Mouse (Mus musculus): ENCODE measurements around the gene Ctps. TPM values are rescaled to one million over a fixed set of nuclear protein-coding genes. Genes with fewer than 3 reads are reported as not detected.
A peak's percentile ranks its signal among the peaks of the same experiment; 100 is the strongest.

Ctps gene
- polyA plus RNA-seq, 1 experiment, result 33.8 TPM

DNA sequence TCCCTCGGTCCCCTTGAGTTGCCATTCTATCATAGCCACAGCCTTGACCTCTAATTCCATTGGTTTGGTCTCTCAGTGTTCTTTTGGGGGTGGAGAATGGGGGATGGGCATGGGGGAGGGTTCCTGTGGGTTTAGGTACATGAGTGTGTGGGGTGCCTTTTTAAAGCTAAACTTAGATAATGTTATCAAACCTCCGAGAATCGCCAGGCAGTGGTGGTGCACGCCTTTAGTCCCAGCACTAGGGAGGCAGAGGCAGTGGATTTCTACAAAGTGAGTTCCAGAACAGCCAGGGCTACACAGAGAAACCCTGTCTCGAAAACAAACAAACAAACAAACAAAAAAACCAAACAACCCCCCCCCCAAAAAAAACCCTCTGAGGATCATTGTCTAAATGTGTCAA, 10.8 kb upstream of the Ctps start:
- H3K27ac ChIP-seq (ENCODE audit: insufficient read depth, low read length), result no peak overlapping the region
- H3K4me3 ChIP-seq (ENCODE audit: insufficient read depth, low read length), result no peak overlapping the region
- TF ChIP-seq POLR2A (IDR thresholded peaks at IDR 0.05; ENCODE audit: extremely low read depth, insufficient read depth, low read length) (no peak), CTCF (IDR thresholded peaks at IDR 0.05; ENCODE audit: extremely low read depth, insufficient read depth, low read length) (no peak)
- H3K4me1 ChIP-seq (ENCODE audit: control insufficient read depth, insufficient read depth, low read length), result no peaks in the 10 kb centered on the region

DNA sequence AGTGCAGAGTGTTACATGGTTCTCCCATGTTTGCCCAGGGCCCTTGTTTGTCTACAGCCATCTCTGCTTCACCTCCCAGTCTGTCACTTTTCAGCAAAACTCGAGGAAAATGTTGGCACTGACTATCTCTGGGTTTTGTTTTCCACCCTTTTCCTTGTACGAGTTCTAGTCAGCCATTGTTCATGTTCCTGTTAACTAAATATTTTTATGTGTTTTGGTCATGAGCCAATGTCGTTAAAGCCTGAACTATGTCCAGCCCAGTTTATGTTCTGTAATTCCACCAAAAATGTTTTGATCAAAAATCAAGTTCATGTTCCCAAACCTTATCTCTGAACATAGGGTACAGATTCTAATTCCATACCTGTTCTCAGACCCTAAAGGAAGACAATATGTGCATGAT, 1.6 kb upstream of the Ctps start:
- Histone ChIP-seq H3K4me1 (ENCODE audit: control insufficient read depth, insufficient read depth, low read length) (peaks cover 3% of the 10 kb centered on the region; the same call in 1 of the 2 replicates), H3K27ac (ENCODE audit: insufficient read depth, low read length) (no peak overlapping the region), H3K4me3 (ENCODE audit: insufficient read depth, low read length) (no peak overlapping the region)
- TF ChIP-seq POLR2A (IDR thresholded peaks at IDR 0.05; ENCODE audit: extremely low read depth, insufficient read depth, low read length) (no peak), CTCF (IDR thresholded peaks at IDR 0.05; ENCODE audit: extremely low read depth, insufficient read depth, low read length) (no peak)

DNA sequence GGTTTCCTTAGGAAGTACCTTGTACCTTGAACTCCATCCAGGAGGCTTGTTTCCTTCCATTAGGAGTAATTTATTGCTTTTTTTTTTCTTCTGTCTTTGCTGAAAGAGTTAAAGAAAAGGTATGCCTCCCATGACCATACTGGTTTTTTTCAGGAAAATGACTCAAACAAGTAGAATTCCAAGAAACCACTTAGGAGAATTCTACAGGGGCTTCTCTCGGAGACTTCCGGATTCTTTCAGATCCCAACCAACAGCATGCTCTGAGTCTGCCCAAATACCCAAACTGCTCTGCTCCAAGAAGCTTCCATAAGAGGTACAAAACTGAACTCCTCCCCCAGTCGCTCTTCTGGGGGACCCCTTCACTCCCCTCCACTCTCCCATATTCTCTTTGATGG, 991 bp upstream of the Ctps start:
- Histone ChIP-seq H3K4me1 (ENCODE audit: control insufficient read depth, insufficient read depth, low read length) (peaks cover 3% of the 10 kb centered on the region; the same call in 1 of the 2 replicates), H3K27ac (ENCODE audit: insufficient read depth, low read length) (0 out of 2 replicates have a peak overlapping the region, but pooled peaks have one; percentile 34), H3K4me3 (ENCODE audit: insufficient read depth, low read length) (peak overlapping the region; percentile 82; the same call in 1 of the 2 replicates)
- no peak for TF ChIP-seq POLR2A (IDR thresholded peaks at IDR 0.05; ENCODE audit: extremely low read depth, insufficient read depth, low read length)
- TF ChIP-seq CTCF (IDR thresholded peaks at IDR 0.05; ENCODE audit: extremely low read depth, insufficient read depth, low read length), result no peak

DNA sequence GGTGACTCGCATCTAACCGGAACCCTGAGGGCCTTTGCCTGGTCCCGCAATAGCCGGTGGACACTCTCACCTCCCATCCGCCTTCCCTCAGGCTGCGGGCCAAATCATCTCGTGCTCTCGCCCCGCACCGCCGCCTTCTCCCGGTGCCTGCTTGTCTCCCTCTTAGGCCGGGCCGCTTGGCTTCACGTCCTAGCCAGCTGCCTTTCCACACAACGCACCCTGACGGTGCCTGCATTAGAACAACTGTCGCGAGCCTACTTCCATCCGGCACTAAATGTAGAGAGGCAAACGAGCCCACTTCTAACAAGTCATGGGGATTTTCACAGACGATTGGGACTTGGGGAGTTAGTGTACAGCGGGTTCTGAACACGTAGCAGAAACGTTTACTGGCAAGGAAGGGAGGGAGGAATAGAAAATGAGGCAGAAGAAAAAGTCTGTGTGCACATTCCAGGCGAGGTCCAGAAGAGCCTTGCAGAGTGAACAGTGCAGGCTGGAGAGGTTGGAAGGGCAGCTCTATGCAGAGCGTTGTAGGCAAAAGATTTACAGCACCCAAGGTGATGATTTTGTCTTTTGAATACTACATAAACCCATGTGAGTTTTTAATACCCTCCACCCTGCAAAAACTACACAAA, 478 bp upstream of the Ctps start:
- Histone ChIP-seq H3K4me3 (ENCODE audit: insufficient read depth, low read length) (peak overlapping the region; percentile 82), H3K27ac (ENCODE audit: insufficient read depth, low read length) (peak overlapping the region; percentile 86), H3K4me1 (ENCODE audit: control insufficient read depth, insufficient read depth, low read length) (peaks cover 3% of the 10 kb centered on the region; the same call in 1 of the 2 replicates)
- TF ChIP-seq CTCF (IDR thresholded peaks at IDR 0.05; ENCODE audit: extremely low read depth, insufficient read depth, low read length) (no peak), POLR2A (IDR thresholded peaks at IDR 0.05; ENCODE audit: extremely low read depth, insufficient read depth, low read length) (no peak)

DNA sequence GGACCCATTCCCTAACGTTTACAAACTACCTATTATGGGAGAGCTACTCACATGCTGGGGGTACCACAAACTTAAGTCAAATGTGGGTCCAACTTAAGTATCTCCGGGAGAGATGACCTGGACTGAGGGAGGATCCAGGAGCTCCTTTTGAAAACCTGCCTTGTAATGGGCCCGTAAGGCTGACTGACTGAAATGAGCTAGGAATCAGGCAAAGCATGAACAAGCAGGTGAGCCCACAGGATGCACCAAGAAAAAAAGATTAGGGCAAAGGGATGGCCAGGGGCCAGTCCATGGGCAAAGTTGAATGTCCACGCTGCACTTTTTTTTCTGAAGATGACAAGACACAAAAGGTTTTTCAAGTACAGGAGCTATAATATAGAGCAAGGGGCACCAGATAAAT, 1.1 kb downstream of the Ctps start:
- Histone ChIP-seq H3K27ac (ENCODE audit: insufficient read depth, low read length) (no peak overlapping the region), H3K4me1 (ENCODE audit: control insufficient read depth, insufficient read depth, low read length) (peaks cover 3% of the 10 kb centered on the region; the same call in 1 of the 2 replicates), H3K4me3 (ENCODE audit: insufficient read depth, low read length) (peak overlapping the region; percentile 82)
- no peak for TF ChIP-seq CTCF (IDR thresholded peaks at IDR 0.05; ENCODE audit: extremely low read depth, insufficient read depth, low read length)
- TF ChIP-seq POLR2A (IDR thresholded peaks at IDR 0.05; ENCODE audit: extremely low read depth, insufficient read depth, low read length), result no peak

DNA sequence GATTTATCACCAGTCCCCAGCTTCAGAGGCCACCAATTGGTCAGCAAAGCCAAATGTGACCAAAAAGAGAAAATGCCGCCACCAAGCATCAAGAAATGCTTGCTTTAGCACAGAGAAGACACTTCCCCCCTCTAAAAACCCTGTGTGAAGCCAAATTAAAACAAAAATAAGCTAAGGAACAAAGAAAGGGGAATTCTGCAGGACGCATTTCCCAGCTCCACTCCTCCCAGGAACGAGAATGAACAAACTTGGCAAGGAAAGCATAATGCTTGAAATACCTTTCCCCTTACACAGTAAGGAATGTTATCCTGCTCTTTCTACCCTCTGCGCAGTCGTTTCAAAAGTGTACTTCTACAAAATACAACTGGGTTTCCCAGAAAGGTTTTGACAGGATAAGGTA, 2.1 kb downstream of the Ctps start:
- Histone ChIP-seq H3K4me3 (ENCODE audit: insufficient read depth, low read length) (no peak overlapping the region), H3K27ac (ENCODE audit: insufficient read depth, low read length) (no peak overlapping the region), H3K4me1 (ENCODE audit: control insufficient read depth, insufficient read depth, low read length) (peaks cover 3% of the 10 kb centered on the region; the same call in 1 of the 2 replicates)
- TF ChIP-seq POLR2A (IDR thresholded peaks at IDR 0.05; ENCODE audit: extremely low read depth, insufficient read depth, low read length), result no peak

DNA sequence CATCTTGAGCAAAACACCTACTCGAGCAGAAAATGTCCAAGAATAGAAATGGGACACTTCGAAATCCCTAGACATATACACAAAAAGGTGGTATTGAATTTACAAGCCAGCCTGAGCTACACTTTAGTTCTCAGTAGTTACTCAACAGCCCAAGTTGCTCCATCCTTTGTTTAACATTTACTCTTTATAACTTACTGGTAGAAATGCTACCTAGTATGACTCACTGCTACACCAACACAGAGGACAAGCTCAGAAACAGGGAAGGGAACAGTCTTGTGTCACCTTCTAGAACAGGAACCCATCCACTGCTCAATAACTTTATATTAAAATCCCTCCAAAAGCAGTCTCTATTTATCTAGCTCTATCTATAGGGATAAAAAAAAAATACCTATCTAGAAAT, 4.3 kb downstream of the Ctps start:
- peaks cover 3% of the 10 kb centered on the region; the same call in 1 of the 2 replicates for H3K4me1 ChIP-seq (ENCODE audit: control insufficient read depth, insufficient read depth, low read length)
- no peak overlapping the region for H3K27ac ChIP-seq (ENCODE audit: insufficient read depth, low read length)
- no peak for TF ChIP-seq POLR2A (IDR thresholded peaks at IDR 0.05; ENCODE audit: extremely low read depth, insufficient read depth, low read length)
- TF ChIP-seq CTCF (IDR thresholded peaks at IDR 0.05; ENCODE audit: extremely low read depth, insufficient read depth, low read length), result no peak
- H3K4me3 ChIP-seq (ENCODE audit: insufficient read depth, low read length), result no peak overlapping the region

DNA sequence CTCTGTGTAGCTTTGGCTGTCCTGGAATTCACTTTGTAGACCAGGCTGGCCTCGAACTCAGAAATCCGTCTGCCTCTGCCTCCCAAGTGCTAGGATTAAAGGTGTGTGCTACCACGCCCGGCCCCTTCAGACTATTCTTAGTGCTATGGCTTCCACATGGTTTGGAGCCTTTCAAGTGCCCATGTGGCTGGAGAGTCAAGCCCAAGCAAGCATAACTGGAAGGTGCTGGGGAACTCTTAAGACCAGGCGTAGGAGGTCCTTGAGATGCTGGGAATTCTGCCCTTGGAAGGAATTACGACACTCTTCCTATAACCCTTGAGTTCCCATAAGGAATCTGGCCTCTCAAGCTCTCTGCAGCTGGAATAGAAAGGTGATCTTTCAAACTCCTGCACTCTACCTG, 13.5 kb downstream of the Ctps start:
- Histone ChIP-seq H3K27ac (ENCODE audit: insufficient read depth, low read length) (no peak overlapping the region), H3K4me1 (ENCODE audit: control insufficient read depth, insufficient read depth, low read length) (no peaks in the 10 kb centered on the region), H3K4me3 (ENCODE audit: insufficient read depth, low read length) (no peak overlapping the region)
- TF ChIP-seq POLR2A (IDR thresholded peaks at IDR 0.05; ENCODE audit: extremely low read depth, insufficient read depth, low read length) (no peak), CTCF (IDR thresholded peaks at IDR 0.05; ENCODE audit: extremely low read depth, insufficient read depth, low read length) (no peak)

DNA sequence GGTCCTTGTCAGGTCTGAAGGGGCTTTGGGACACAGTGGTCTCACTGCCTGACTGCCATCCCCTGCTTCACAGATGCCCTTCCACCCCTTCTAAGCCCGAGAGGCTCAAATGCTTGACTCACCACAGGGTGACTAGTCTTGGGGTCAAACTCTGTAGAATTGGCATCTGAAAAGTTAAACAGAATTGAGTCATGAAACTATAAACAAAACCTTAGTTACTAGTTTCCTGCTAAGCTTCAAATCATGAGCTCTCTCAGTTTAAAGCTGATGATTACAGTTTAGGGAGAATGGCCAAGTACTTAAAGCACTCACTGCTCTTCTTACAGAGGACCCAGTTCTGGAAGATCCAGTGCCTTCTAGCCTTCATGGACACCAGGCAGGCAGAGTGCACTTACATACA, 25.2 kb downstream of the Ctps start:
- H3K4me1 ChIP-seq (ENCODE audit: control insufficient read depth, insufficient read depth, low read length), result no peaks in the 10 kb centered on the region
- no peak overlapping the region for H3K4me3 ChIP-seq (ENCODE audit: insufficient read depth, low read length)
- no peak for TF ChIP-seq CTCF (IDR thresholded peaks at IDR 0.05; ENCODE audit: extremely low read depth, insufficient read depth, low read length)
- no peak for TF ChIP-seq POLR2A (IDR thresholded peaks at IDR 0.05; ENCODE audit: extremely low read depth, insufficient read depth, low read length)
- no peak overlapping the region for H3K27ac ChIP-seq (ENCODE audit: insufficient read depth, low read length)

DNA sequence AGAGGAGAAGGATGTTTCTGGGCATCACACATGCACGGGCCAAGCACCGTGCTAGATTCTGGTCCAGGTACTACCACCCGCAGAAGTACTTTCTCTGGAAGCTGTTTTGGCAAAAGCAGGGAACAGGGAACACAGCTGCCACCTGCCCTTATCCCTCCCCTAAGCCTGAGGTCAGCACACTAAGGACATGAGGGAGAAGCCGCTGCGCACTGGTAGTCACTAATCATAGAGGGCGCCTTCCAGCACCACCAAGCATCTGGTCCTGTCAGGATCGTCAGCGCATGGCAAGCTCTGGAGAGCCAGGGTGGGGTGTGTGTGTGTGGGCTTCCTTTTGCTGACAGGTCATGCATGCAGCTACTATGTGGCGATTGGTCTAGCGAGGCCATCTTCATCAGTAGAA, 31.4 kb downstream of the Ctps start:
- Histone ChIP-seq H3K27ac (ENCODE audit: insufficient read depth, low read length) (no peak overlapping the region), H3K4me1 (ENCODE audit: control insufficient read depth, insufficient read depth, low read length) (no peaks in the 10 kb centered on the region), H3K4me3 (ENCODE audit: insufficient read depth, low read length) (no peak overlapping the region)
- TF ChIP-seq CTCF (IDR thresholded peaks at IDR 0.05; ENCODE audit: extremely low read depth, insufficient read depth, low read length) (no peak), POLR2A (IDR thresholded peaks at IDR 0.05; ENCODE audit: extremely low read depth, insufficient read depth, low read length) (no peak)

Measured in cortical plate, adult 2 months (tissue).